Mouse (Mus musculus) urinary bladder, adult 18-20 months (tissue): ENCODE data around the gene Itgav.
A peak's percentile ranks its signal among the peaks of the same experiment; 100 is the strongest.
"Not testable (repeated sequence)": the region's sequence is repeated elsewhere in the genome, so short reads cannot be mapped to it uniquely, and the experiment has no call there.

Experiments
- DNase-seq, 2 experiments: peaks; one replicate each; pipeline ENCODE4 v3.0.0; 2022; ENCODE audit warnings: low spot score in 2 of 2, mixed read lengths in 2 of 2

The Itgav gene

GRCm38 (mm10) chr2:83713281-83713680 is 10.9 kb upstream of the Itgav start:
- DNase-seq = not testable (repeated sequence)

- no peak for DNase-seq
These were observed 10.3 kb upstream of the Itgav start for GRCm38 (mm10) chr2:83713946-83714345.

- DNase-seq = peak; percentile 45 to 82
These were observed 9.4 kb upstream of the Itgav start for GRCm38 (mm10) chr2:83714783-83715182.

- no peak for DNase-seq
These were observed 5.9 kb upstream of the Itgav start for GRCm38 (mm10) chr2:83718341-83718740.

GRCm38 (mm10) chr2:83721635-83722034 is 2.6 kb upstream of the Itgav start:
- no peak for DNase-seq

- no peak for DNase-seq
These were observed 1.3 kb upstream of the Itgav start for GRCm38 (mm10) chr2:83722936-83723335.

- DNase-seq = no peak
These were observed 851 bp upstream of the Itgav start for GRCm38 (mm10) chr2:83723346-83723745.

- DNase-seq = peak; percentile 39 to 67
These were observed 882 bp downstream of the Itgav start for GRCm38 (mm10) chr2:83724827-83725730.

GRCm38 (mm10) chr2:83725796-83726195 is 1.6 kb downstream of the Itgav start:
- no peak for DNase-seq

GRCm38 (mm10) chr2:83728238-83728682 is 4.1 kb downstream of the Itgav start:
- no peak for DNase-seq

- DNase-seq = peak in 1 of 2 experiments; percentile 63
These were observed 5.1 kb downstream of the Itgav start for GRCm38 (mm10) chr2:83729339-83729738.

- DNase-seq = no peak
These were observed 8.7 kb downstream of the Itgav start for GRCm38 (mm10) chr2:83732896-83733295.

- DNase-seq = no peak
These were observed 9.8 kb downstream of the Itgav start for GRCm38 (mm10) chr2:83733981-83734393.

GRCm38 (mm10) chr2:83735276-83735675 is 11.1 kb downstream of the Itgav start:
- DNase-seq = no peak

- DNase-seq = no peak
These were observed 12.6 kb downstream of the Itgav start for GRCm38 (mm10) chr2:83736836-83737235.

GRCm38 (mm10) chr2:83738586-83739251 is 14.5 kb downstream of the Itgav start:
- no peak for DNase-seq

- DNase-seq = no peak
These were observed 15.4 kb downstream of the Itgav start for GRCm38 (mm10) chr2:83739461-83740124.

GRCm38 (mm10) chr2:83740601-83741031 is 16.4 kb downstream of the Itgav start:
- DNase-seq = no peak

GRCm38 (mm10) chr2:83742210-83742609 is 18.0 kb downstream of the Itgav start:
- DNase-seq = no peak

- DNase-seq = no peak
These were observed 18.6 kb downstream of the Itgav start for GRCm38 (mm10) chr2:83742836-83743235.

GRCm38 (mm10) chr2:83744276-83744952 is 20.2 kb downstream of the Itgav start:
- DNase-seq = no peak

- no peak for DNase-seq
These were observed 21.1 kb downstream of the Itgav start for GRCm38 (mm10) chr2:83745257-83745656.
